Mouse (Mus musculus): ENCODE data around the gene Uhrf1bp1. TPM values are rescaled to one million over a fixed set of nuclear protein-coding genes. Genes with fewer than 3 reads are reported as not detected.

Gene Uhrf1bp1
- polyA plus RNA-seq, 1 experiment from 2014 or later = 6.4 TPM

DNA sequence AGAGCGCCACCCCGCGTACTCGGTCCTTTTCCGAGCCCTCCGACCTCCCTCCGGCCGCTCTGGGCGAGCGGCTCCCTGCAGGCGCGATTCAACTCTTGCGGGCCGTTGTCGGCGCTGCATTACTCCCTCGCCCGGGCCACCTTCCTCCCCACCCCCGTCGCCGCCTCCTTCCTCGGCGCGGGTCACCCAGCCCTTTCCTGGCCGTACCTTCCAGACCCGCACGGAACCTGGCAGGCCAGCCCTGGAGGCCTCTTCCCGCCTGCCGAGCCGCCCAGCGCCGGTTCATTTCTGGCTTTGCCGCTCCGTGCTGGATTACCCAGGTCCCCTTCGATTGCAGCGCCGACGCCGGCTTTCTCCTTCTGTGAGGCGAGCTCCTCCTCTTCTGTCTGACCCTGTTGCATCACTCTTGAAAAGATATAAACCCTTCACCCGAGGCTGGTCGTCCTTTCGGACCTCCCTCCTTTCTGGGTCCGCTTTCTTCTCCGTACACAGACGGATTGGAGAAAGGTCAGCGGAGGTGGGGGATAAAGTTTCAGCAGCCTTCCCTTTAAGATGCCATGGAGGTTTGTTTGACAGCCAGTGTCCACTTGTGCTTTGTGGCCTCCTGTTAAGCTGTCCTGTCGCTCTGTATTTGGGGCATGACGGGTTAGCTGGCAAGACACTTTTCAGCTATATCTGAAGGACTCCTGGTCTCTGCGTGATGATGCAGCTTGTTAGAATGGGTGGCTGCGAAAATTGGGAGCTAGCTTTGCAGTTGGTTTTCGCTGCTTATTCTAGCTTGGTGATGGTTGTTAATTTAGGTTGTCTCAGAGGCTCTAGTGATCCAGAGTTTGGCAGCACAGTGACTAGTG lies 782 bp downstream of the Uhrf1bp1 start:
- H3K9me3 ChIP-seq = no peaks in the 10 kb centered on the region
- WGBS = 2% methylated on average over 52 of the region's 52 CpGs
- H3K4me3 ChIP-seq = peak overlapping the region; percentile 79
- peak; percentile 68 for ATAC-seq (ENCODE audit: low FRiP score, low read depth)
- peak overlapping the region; percentile 84 for H3K27ac ChIP-seq (replicated peaks)
- H3K4me2 ChIP-seq = peak overlapping the region; percentile 89
- peaks cover 23% of the 10 kb centered on the region for H3K36me3 ChIP-seq
- H3K9ac ChIP-seq = peak overlapping the region; percentile 80
- H3K4me1 ChIP-seq (replicated peaks) = peaks cover 32% of the 10 kb centered on the region
- H3K27me3 ChIP-seq = no peaks in the 10 kb centered on the region

DNA sequence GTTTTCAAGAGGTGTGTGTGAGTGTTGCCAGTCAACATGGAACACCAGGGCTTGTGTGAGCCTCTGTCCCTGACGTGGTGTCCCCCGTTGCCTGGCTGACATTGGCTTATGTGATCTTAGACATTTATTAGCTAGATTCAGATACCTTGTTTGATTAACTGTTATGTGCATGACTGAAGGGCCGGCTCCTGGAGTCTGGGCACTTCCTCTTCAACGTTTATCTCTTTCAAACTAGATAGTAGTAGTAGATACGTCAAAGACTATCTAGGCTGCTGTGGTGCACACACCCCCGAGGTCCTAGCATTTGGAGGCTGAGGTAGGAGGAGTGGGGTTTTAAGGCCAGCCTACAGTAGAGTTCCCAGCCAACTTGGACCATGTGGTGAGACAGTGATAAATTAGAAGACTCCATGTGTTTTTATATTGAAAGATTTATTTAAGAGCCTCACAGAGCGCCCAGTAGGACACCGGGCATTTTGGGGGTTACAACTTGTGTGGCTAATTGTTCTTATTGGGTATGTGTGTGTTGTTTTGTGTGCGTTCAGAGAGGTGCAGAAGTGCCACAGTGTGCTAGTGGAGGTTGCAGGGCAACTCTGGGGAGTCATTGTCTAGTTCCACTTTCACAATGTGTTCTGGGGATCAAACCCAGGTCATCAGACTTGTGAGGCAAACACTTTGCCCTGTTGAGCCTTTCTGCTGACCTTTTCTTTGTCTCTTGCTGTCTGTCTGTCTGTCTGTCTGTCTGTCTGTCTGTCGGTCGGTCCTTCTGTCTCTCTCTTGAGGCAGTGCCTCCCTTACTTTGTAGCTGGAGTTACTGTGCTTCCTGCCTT lies 1.6 kb downstream of the Uhrf1bp1 start:
- Histone ChIP-seq H3K4me3 (peak overlapping the region; percentile 79), H3K9me3 (no peaks in the 10 kb centered on the region), H3K36me3 (peaks cover 15% of the 10 kb centered on the region), H3K27ac (replicated peaks) (no peak overlapping the region), H3K4me2 (peak overlapping the region; percentile 89), H3K4me1 (replicated peaks) (peaks cover 32% of the 10 kb centered on the region), H3K9ac (peak overlapping the region; percentile 80), H3K27me3 (no peaks in the 10 kb centered on the region)
- 47% methylated on average over 11 of the region's 11 CpGs for WGBS
- ATAC-seq (ENCODE audit: low FRiP score, low read depth) = no peak

DNA sequence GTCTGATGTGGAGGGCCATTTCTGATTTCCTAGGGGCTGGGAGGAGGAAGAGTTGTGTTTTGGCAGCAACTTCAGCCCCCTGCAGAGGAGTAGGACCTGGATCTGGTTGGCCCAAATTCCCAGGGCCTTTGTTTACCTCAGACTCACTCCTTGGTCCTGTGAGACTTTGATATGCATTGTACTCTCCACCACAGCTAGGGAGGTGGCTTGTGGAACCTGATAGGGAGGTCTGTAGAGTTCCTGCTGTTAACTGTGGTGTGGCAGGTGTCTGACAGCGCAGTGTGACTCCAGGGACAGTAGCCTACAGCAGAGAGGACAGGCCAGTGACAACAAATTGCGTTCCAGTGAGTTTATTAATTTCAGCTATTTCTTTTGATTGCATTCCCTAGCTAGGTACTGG lies 2.9 kb downstream of the Uhrf1bp1 start:
- Histone ChIP-seq H3K27ac (replicated peaks) (no peak overlapping the region), H3K4me3 (no peak overlapping the region), H3K36me3 (peaks cover 4% of the 10 kb centered on the region; the same call in 1 of the 2 replicates), H3K9ac (no peak overlapping the region), H3K4me1 (replicated peaks) (peaks cover 32% of the 10 kb centered on the region), H3K27me3 (no peaks in the 10 kb centered on the region), H3K4me2 (peak overlapping the region; percentile 89; the same call in 1 of the 2 replicates), H3K9me3 (no peaks in the 10 kb centered on the region)
- no peak for ATAC-seq (ENCODE audit: low FRiP score, low read depth)
- WGBS = 26% methylated on average over 2 of the region's 2 CpGs

DNA sequence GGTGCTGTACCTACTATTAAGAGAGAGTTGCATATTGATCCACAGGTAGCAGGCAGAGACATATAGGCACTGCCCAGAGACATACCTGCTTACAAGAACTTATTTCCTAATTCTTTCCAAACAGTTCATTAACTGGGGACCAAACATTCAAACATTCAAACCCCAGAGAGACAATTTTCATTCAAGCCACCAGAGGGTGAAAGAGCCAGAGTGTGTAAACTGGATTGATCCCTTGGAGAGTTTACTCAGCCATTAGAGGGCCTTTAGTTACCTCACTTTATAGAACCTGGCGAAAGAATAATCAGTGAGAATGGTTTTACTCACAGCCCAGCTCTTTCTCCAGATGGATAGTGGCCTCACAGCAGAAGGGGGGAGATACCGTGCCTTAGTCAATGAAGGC lies 9.2 kb downstream of the Uhrf1bp1 start:
- Histone ChIP-seq H3K4me2 (no peak overlapping the region), H3K27ac (replicated peaks) (no peak overlapping the region), H3K9ac (no peak overlapping the region), H3K27me3 (no peaks in the 10 kb centered on the region), H3K36me3 (no peaks in the 10 kb centered on the region), H3K4me3 (no peak overlapping the region), H3K9me3 (no peaks in the 10 kb centered on the region), H3K4me1 (replicated peaks) (0 out of 2 replicates have a peak, but pooled peaks cover 9% of the 10 kb centered on the region)
- WGBS = 91% methylated on average over 2 of the region's 2 CpGs
- no peak for ATAC-seq (ENCODE audit: low FRiP score, low read depth)

GRCm38 (mm10) chr17:27866737-27867136 lies 10.5 kb downstream of the Uhrf1bp1 start:
- H3K4me1 ChIP-seq (replicated peaks) = 0 out of 2 replicates have a peak, but pooled peaks cover 6% of the 10 kb centered on the region
- H3K9me3 ChIP-seq = no peaks in the 10 kb centered on the region
- no peak overlapping the region for H3K4me2 ChIP-seq
- no peaks in the 10 kb centered on the region for H3K36me3 ChIP-seq
- ATAC-seq (ENCODE audit: low FRiP score, low read depth) = no peak
- no peaks in the 10 kb centered on the region for H3K27me3 ChIP-seq
- H3K9ac ChIP-seq = no peak overlapping the region
- WGBS = 93% methylated on average over 4 of the region's 4 CpGs
- no peak overlapping the region for H3K4me3 ChIP-seq
- no peak overlapping the region for H3K27ac ChIP-seq (replicated peaks)

DNA sequence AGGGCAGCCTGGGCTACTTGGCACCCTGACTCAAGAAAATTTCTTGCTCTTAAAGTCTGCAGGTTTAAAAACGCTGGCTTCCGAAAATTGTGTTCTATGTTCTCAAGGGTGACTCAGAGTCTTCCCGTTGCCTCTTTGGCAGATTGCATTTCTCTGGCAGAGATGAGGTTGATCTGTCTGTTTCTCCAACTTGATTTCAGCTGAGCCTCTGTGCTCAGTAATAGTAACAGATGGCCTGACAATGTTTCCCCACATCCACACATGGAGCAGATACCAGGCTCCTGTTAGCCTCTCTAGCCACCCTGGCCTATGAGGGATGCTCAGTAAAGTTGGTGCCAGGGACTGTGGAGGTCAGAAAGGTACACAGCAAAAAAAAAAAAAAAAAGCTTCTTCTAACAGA lies 15.6 kb downstream of the Uhrf1bp1 start:
- H3K4me2 ChIP-seq = no peak overlapping the region
- 96% methylated on average over 3 of the region's 3 CpGs for WGBS
- no peak overlapping the region for H3K27ac ChIP-seq (replicated peaks)
- no peak for ATAC-seq (ENCODE audit: low FRiP score, low read depth)
- H3K4me3 ChIP-seq = no peak overlapping the region
- H3K9me3 ChIP-seq = no peaks in the 10 kb centered on the region
- no peaks in the 10 kb centered on the region for H3K4me1 ChIP-seq (replicated peaks)
- no peaks in the 10 kb centered on the region for H3K36me3 ChIP-seq
- no peaks in the 10 kb centered on the region for H3K27me3 ChIP-seq
- H3K9ac ChIP-seq = no peak overlapping the region

- Histone ChIP-seq H3K4me3 (no peak overlapping the region), H3K27ac (replicated peaks) (no peak overlapping the region), H3K9ac (no peak overlapping the region), H3K27me3 (no peaks in the 10 kb centered on the region), H3K4me2 (no peak overlapping the region), H3K36me3 (no peaks in the 10 kb centered on the region), H3K9me3 (no peaks in the 10 kb centered on the region), H3K4me1 (replicated peaks) (no peaks in the 10 kb centered on the region)
- ATAC-seq (ENCODE audit: low FRiP score, low read depth) = no peak
- WGBS = 77% methylated on average over 3 of the region's 3 CpGs
Measured at GRCm38 (mm10) chr17:27873583-27873982, 17.3 kb downstream of the Uhrf1bp1 start.

DNA sequence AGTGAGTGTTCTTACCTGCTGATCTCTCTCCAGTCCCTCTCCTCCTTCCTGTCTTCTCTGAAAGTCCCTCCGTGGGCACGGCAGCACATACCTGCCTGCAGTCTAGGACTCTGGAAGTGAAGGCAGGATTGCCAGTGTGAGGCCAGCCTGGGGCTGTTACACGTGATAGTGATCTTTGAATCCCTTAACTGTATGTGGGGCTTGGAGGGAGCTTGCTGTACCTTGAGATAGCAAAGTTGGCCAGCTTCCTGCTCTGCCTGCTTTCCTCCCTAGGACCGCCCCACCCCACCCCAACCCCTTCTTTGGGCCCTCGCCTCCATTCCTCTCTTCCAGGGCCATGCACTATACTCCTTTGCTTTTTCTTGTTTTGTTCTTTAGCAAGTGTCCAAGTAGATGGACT lies 18.3 kb downstream of the Uhrf1bp1 start:
- no peaks in the 10 kb centered on the region for H3K27me3 ChIP-seq
- no peak for ATAC-seq (ENCODE audit: low FRiP score, low read depth)
- no peaks in the 10 kb centered on the region for H3K36me3 ChIP-seq
- no peaks in the 10 kb centered on the region for H3K9me3 ChIP-seq
- 73% methylated on average over 5 of the region's 5 CpGs for WGBS
- H3K4me2 ChIP-seq = no peak overlapping the region
- no peak overlapping the region for H3K9ac ChIP-seq
- no peak overlapping the region for H3K27ac ChIP-seq (replicated peaks)
- H3K4me3 ChIP-seq = no peak overlapping the region
- no peaks in the 10 kb centered on the region for H3K4me1 ChIP-seq (replicated peaks)

GRCm38 (mm10) chr17:27881518-27881917 lies 25.3 kb downstream of the Uhrf1bp1 start:
- Histone ChIP-seq H3K27me3 (no peaks in the 10 kb centered on the region), H3K4me3 (no peak overlapping the region), H3K4me2 (no peak overlapping the region), H3K4me1 (replicated peaks) (no peaks in the 10 kb centered on the region), H3K36me3 (peaks cover 47% of the 10 kb centered on the region), H3K9me3 (no peaks in the 10 kb centered on the region), H3K9ac (no peak overlapping the region), H3K27ac (replicated peaks) (no peak overlapping the region)
- WGBS = 66% methylated on average over 11 of the region's 11 CpGs
- ATAC-seq (ENCODE audit: low FRiP score, low read depth) = no peak

DNA sequence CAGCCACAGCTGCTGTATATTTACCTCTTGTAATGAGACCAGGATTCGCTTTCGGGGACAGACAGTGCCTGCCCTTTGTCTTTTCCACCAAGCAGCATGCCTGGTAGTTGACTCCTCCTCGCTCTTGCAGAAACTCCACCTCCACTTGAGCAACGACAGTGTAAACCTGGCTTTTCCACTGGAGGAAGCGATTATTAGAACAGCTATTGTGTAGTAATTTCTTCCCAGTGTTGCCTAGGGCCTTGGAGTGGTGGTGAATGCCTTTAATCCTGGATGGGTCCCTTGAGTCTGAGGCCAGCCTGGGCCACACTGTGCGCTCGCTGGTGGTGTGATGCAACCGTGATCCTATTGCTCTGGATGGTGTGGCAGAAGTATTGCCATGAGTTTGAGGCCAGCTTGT lies 26.9 kb downstream of the Uhrf1bp1 start:
- no peak overlapping the region for H3K9ac ChIP-seq
- H3K27me3 ChIP-seq = no peaks in the 10 kb centered on the region
- ATAC-seq (ENCODE audit: low FRiP score, low read depth) = no peak
- H3K36me3 ChIP-seq = peaks cover 58% of the 10 kb centered on the region
- WGBS = 91% methylated on average over 8 of the region's 8 CpGs
- no peak overlapping the region for H3K4me2 ChIP-seq
- H3K4me1 ChIP-seq (replicated peaks) = no peaks in the 10 kb centered on the region
- no peak overlapping the region for H3K27ac ChIP-seq (replicated peaks)
- no peaks in the 10 kb centered on the region for H3K9me3 ChIP-seq
- no peak overlapping the region for H3K4me3 ChIP-seq

DNA sequence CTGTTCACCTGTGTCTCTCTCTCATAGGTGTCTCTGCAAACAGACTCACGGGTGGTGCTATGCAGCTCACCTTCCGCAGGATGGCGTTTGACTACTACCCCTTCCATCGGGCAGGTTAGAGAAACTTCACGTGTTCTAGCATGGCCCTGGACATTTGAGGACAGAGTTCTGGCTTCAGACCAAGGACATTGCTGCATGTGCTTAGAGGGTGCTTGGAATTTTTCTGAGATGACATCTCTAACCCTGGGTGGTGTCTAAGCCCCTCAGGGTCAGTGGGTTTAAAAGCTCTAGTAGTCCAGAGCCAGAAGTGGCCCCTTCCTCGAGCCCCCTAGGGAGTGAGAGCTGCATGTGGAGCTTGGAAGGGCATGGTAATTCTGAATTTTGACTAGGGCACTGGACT lies 27.8 kb downstream of the Uhrf1bp1 start:
- 95% methylated on average over 6 of the region's 6 CpGs for WGBS
- Histone ChIP-seq H3K4me3 (no peak overlapping the region), H3K4me2 (no peak overlapping the region), H3K9me3 (no peaks in the 10 kb centered on the region), H3K36me3 (peaks cover 58% of the 10 kb centered on the region), H3K9ac (no peak overlapping the region), H3K4me1 (replicated peaks) (no peaks in the 10 kb centered on the region), H3K27ac (replicated peaks) (no peak overlapping the region), H3K27me3 (no peaks in the 10 kb centered on the region)
- ATAC-seq (ENCODE audit: low FRiP score, low read depth) = no peak

DNA sequence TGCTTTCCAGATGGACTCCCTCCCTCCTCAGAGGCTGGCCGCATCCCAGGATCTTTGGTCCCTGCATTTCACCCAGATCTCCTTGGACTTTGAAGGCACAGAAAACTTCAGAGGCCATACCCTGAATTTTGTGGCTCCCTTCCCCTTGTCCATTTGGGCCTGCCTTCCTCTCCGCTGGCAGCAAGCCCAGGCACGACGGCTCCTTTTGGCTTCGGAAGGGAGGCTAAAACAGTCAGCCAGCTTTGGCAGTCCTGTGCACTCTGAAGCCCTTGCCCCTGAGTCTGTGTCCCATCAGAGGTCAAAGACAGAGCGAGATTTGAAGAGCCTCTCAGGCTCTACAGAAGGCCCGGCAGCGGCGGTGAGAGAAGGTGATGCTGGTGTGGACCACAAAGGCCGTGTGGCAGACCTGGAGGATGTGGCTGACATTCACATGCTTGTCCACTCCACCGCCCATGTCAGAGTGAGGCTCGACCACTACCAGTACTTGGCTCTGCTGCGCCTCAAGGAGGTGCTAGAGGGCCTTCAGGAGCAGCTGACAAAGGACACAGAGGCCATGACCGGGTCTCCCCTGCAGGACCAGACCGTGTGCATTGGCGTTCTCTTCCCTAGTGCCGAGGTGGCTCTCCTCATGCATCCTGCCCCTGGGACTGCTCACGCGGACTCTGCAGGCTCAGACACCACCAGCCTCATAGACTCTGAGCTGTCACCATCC lies 30.4 kb downstream of the Uhrf1bp1 start:
- H3K9ac ChIP-seq = no peak overlapping the region
- ATAC-seq (ENCODE audit: low FRiP score, low read depth) = no peak
- peaks cover 55% of the 10 kb centered on the region for H3K36me3 ChIP-seq
- 80% methylated on average over 19 of the region's 19 CpGs for WGBS
- no peaks in the 10 kb centered on the region for H3K4me1 ChIP-seq (replicated peaks)
- no peak overlapping the region for H3K27ac ChIP-seq (replicated peaks)
- no peak overlapping the region for H3K4me2 ChIP-seq
- H3K4me3 ChIP-seq = no peak overlapping the region
- H3K9me3 ChIP-seq = no peaks in the 10 kb centered on the region
- H3K27me3 ChIP-seq = no peaks in the 10 kb centered on the region
